Mouse (Mus musculus) kidney, adult 2 months (tissue): ENCODE data around the gene Cideb. TPM values are rescaled to one million over a fixed set of nuclear protein-coding genes. Genes with fewer than 3 reads are reported as not detected.

Experiments used
- DNase-seq: peaks from one replicate; pipeline ENCODE4 v3.0.0; 2021
- H3K27ac ChIP-seq: fragments of 200-500 bp; 2 replicates; pipeline ENCODE4 v1.5.1; 2012; ENCODE audit warnings: low read depth, low read length, control low read depth, inconsistent platforms; ENCODE audit not compliant: insufficient read depth
- H3K27me3 ChIP-seq: fragments of 200-500 bp; replicated peaks from 2 replicates; pipeline ENCODE4 v1.6.1; 2012; ENCODE audit warnings: mild to moderate bottlenecking, moderate library complexity, low read length, inconsistent platforms; ENCODE audit not compliant: control insufficient read depth, insufficient read depth
- H3K36me3 ChIP-seq: fragments of 200-500 bp; 2 replicates; pipeline ENCODE4 v1.6.1; 2012; ENCODE audit warnings: mild to moderate bottlenecking, moderate library complexity, low read length, inconsistent platforms; ENCODE audit not compliant: control insufficient read depth, insufficient read depth
- H3K4me1 ChIP-seq: fragments of 200-500 bp; 2 replicates; pipeline ENCODE4 v1.6.1; 2011; ENCODE audit warnings: low read length; ENCODE audit not compliant: control insufficient read depth, insufficient read depth
- H3K4me3 ChIP-seq: fragments of 200-500 bp; 2 replicates; pipeline ENCODE4 v1.5.1; 2011; ENCODE audit warnings: mild to moderate bottlenecking, low read depth, low read length, control low read depth; ENCODE audit not compliant: insufficient read depth
- CTCF ChIP-seq: fragments of 200-500 bp; conservative IDR thresholded peaks from 2 replicates; pipeline ENCODE4 v1.5.1; 2011; ENCODE audit warnings: low read depth, mild to moderate bottlenecking, control low read depth, low read length, moderate library complexity, mixed read lengths; ENCODE audit not compliant: insufficient read depth, insufficient read length
- POLR2A ChIP-seq: fragments of 200-500 bp; IDR thresholded peaks from one replicate; pipeline ENCODE4 v1.6.1; 2011; ENCODE audit warnings: low read depth, low read length, control low read depth
- WGBS: fragments of 180-500 bp; shearing (Covaris S2); methylation state at CpG from one replicate; pipeline ENCODE4 v1.1.7; 2018; 5-methylcytosine and 5-hydroxymethylcytosine counted together
- polyA plus RNA-seq: library from polyadenylated mRNA; depleted of rRNA; stranded (reverse); fragments of >200 nt; gene quantifications from 2 replicates; pipeline ENCODE4 v1.2.3, GENCODE M21; 2012

Gene Cideb
- polyA plus RNA-seq, 1 experiment: 513 TPM

DNA sequence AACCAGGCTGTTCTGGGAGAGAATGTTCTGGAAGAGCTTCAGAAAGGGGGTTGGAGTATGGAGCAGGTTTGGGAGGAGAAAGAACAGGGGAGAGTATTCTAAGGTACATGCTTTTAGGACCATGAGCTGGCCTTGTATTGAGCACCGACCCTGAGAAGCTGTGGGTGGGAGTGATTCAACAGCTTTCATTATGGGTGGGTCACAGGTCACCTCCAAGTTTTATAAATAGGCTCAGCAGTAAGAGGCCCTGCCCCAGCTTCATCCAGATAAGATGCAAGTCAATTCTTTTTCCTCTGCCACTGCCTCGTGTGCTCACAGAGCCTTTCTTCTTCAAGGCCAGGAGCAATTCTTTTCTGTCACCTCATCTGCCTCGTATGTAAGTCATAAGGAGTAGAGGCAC, 18.9 kb upstream of the Cideb start:
- H3K4me1 ChIP-seq: no peaks in the 10 kb centered on the region
- no peak overlapping the region for H3K27ac ChIP-seq
- no peak overlapping the region for H3K4me3 ChIP-seq
- no peaks in the 10 kb centered on the region for H3K27me3 ChIP-seq
- H3K36me3 ChIP-seq: no peaks in the 10 kb centered on the region
- 53% methylated on average over 3 of the region's 3 CpGs for WGBS
- TF ChIP-seq CTCF: no peak
- DNase-seq: no peak

- no peaks in the 10 kb centered on the region for H3K27me3 ChIP-seq
- H3K4me1 ChIP-seq: no peaks in the 10 kb centered on the region
- WGBS: 76% methylated on average over 7 of the region's 7 CpGs
- no peak overlapping the region for H3K4me3 ChIP-seq
- no peaks in the 10 kb centered on the region for H3K36me3 ChIP-seq
- H3K27ac ChIP-seq: no peak overlapping the region
- TF ChIP-seq CTCF: no peak
- no peak for TF ChIP-seq POLR2A
- no peak for DNase-seq
Measured at GRCm38 (mm10) chr14:55776711-55777110, 18.5 kb upstream of the Cideb start.

- Histone ChIP-seq H3K4me1 (no peaks in the 10 kb centered on the region), H3K4me3 (no peak overlapping the region), H3K36me3 (no peaks in the 10 kb centered on the region), H3K27ac (no peak overlapping the region), H3K27me3 (no peaks in the 10 kb centered on the region)
- TF ChIP-seq CTCF (no peak), POLR2A (no peak)
- no peak for DNase-seq
- WGBS: 88% methylated on average over 16 of the region's 16 CpGs
Measured at GRCm38 (mm10) chr14:55769087-55769703, 10.9 kb upstream of the Cideb start.

- no peak overlapping the region for H3K4me3 ChIP-seq
- TF ChIP-seq POLR2A (no peak), CTCF (no peak)
- no peaks in the 10 kb centered on the region for H3K4me1 ChIP-seq
- H3K36me3 ChIP-seq: no peaks in the 10 kb centered on the region
- WGBS: 94% methylated on average over 6 of the region's 6 CpGs
- DNase-seq: no peak
- no peaks in the 10 kb centered on the region for H3K27me3 ChIP-seq
- H3K27ac ChIP-seq: no peak overlapping the region
Measured at GRCm38 (mm10) chr14:55768555-55768954, 10.3 kb upstream of the Cideb start.

GRCm38 (mm10) chr14:55767519-55768414, 9.5 kb upstream of the Cideb start:
- H3K27me3 ChIP-seq: no peaks in the 10 kb centered on the region
- H3K27ac ChIP-seq: no peak overlapping the region
- 9% methylated on average over 52 of the region's 52 CpGs for WGBS
- DNase-seq: peak; percentile 84
- TF ChIP-seq CTCF (peak; percentile 58), POLR2A (no peak)
- peak overlapping the region; percentile 33; the same call in 1 of the 2 replicates for H3K4me3 ChIP-seq
- no peaks in the 10 kb centered on the region for H3K4me1 ChIP-seq
- no peaks in the 10 kb centered on the region for H3K36me3 ChIP-seq

GRCm38 (mm10) chr14:55765696-55766095, 7.4 kb upstream of the Cideb start, which contains the start of gene Ltb4r1:
TSS of gene Ltb4r1 (plus strand) at chr14:55765962.
- WGBS: 76% methylated on average over 4 of the region's 4 CpGs
- 0 out of 2 replicates have a peak, but pooled peaks cover 4% of the 10 kb centered on the region for H3K4me1 ChIP-seq
- no peaks in the 10 kb centered on the region for H3K36me3 ChIP-seq
- no peak within 1 kb of the TSS for H3K27ac ChIP-seq
- DNase-seq: no peak
- H3K27me3 ChIP-seq: no peaks in the 10 kb centered on the region
- H3K4me3 ChIP-seq: no peak within 1 kb of the TSS
- no peak for TF ChIP-seq POLR2A
- TF ChIP-seq CTCF: no peak

GRCm38 (mm10) chr14:55763166-55763565, 4.9 kb upstream of the Cideb start:
- Histone ChIP-seq H3K4me3 (no peak overlapping the region), H3K27ac (peak overlapping the region; percentile 27; the same call in 1 of the 2 replicates), H3K4me1 (peaks cover 11% of the 10 kb centered on the region; the same call in 1 of the 2 replicates), H3K36me3 (no peaks in the 10 kb centered on the region), H3K27me3 (no peaks in the 10 kb centered on the region)
- DNase-seq: no peak
- TF ChIP-seq POLR2A (no peak), CTCF (no peak)
- WGBS: 44% methylated on average over 7 of the region's 7 CpGs
